Mouse (Mus musculus) liver, adult 2 months (tissue): ENCODE measurements around the gene Kank4.

ENCODE experiments used
- CTCF ChIP-seq: fragments of 200-500 bp; IDR thresholded peaks from 2 replicates; pipeline ENCODE4 v1.5.1; 2011; ENCODE audit warnings: low read depth, low read length, control low read depth
- POLR2A ChIP-seq: fragments of 200-500 bp; IDR thresholded peaks from 2 replicates; pipeline ENCODE4 v1.6.1; 2011; ENCODE audit warnings: low read length, control low read depth; ENCODE audit not compliant: insufficient read depth; ENCODE audit errors: extremely low read depth

DNA sequence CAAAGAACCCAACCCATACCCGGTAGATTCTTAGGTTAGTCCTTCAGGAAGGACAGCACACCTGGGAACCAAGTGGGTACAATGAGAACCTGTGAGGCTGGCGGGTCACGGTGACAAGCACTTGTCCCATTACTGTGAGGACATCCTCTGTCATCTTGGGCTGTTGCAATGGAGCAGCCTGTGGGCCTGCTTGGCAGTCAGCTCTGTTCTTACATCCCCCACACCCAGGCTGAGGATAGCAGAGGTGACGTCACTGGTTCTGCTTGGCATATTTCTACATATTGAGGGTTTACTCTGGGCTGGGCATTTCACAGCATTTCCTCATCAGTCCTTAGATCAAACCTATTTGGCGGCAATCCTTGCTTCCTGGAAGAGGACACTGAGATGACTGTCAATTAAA, 43.6 kb downstream of the Kank4 start:
- TF ChIP-seq CTCF (no peak), POLR2A (no peak)
